7 mouse cellular contexts compared by ENCODE assay signal in the genomic region with DNA sequence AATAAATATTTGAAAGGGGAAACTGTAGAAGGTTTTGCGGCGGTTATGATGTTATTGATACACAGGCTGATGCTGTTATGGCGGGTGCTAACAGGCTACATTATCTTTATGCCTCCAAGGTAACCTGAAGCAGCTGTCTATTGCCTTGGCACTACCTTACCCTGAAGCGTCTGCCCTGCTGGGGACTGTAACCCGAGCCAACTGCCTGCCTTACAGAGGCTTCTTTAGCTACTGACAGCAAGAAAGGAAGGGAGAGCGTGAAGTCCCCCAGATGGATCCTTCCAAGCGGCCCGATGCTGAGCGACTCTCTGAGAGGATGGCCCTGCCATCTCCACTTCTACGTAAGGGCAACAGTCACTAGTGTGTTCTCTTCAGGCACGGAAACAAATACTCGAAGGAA. TPM values are rescaled to one million over a fixed set of nuclear protein-coding genes. Genes with fewer than 3 reads are reported as not detected.
DNase-seq lines count a peak whose midpoint lies in the region; ATAC-seq and TF ChIP-seq lines count a peak whose summit lies in the region.

Gene Fam107b, plus strand, starts transcription at position 303 of the 400 bp plus-strand sequence.

- no peak within 1 kb of the TSS for H3K4me2 ChIP-seq in liver, embryonic 16.5 days (ENCODE audit: low read depth, low read length)

- H3K27ac ChIP-seq in liver, embryonic 16.5 days (ENCODE audit: low read length), result no peak within 1 kb of the TSS

- no peaks in the 10 kb centered on the region for H3K9me3 ChIP-seq in liver, embryonic 16.5 days (replicated peaks; ENCODE audit: control insufficient read depth, low read length)

- no peak for ATAC-seq in liver, embryonic 16.5 days (ENCODE audit: low read depth)

- H3K4me3 ChIP-seq in liver, embryonic 16.5 days (ENCODE audit: low read depth, low read length), result no peak within 1 kb of the TSS

- no peak for DNase-seq in left cerebral cortex, postnatal 10 days (ENCODE audit: extremely low spot score in 1 of 2, low spot score in 2 of 2)
- DNase-seq in left cerebral cortex, adult 18-20 months (ENCODE audit: low spot score in 2 of 2), result no peak
- DNase-seq in brain, embryonic 14.5 days (ENCODE audit: low read depth), result peak; percentile 8
- DNase-seq in heart, postnatal 4 days, result no peak
- no peak for DNase-seq in natural killer cell, adult 2 months (ENCODE audit: low spot score in 2 of 2)
- DNase-seq in yolk sac, embryonic 10.5 days (ENCODE audit: low spot score), result no peak

- H3K27me3 ChIP-seq in liver, embryonic 16.5 days (ENCODE audit: control insufficient read depth, insufficient read depth, low read depth, low read length), result no peaks in the 10 kb centered on the region

- no peak for TF ChIP-seq POLR2A in brain, embryonic 14.5 days (IDR thresholded peaks at IDR 0.05; ENCODE audit: borderline replicate concordance, extremely low read depth, insufficient read depth, insufficient read length, poor library complexity, severe bottlenecking)

- no peak for TF ChIP-seq CTCF in brain, embryonic 14.5 days (IDR thresholded peaks at IDR 0.05; ENCODE audit: borderline replicate concordance, extremely low read depth, insufficient read depth, insufficient read length)

- WGBS in liver, embryonic 16.5 days (ENCODE audit: insufficient replicate concordance), result 70% methylated on average over 12 of the region's 12 CpGs

- H3K4me1 ChIP-seq in liver, embryonic 16.5 days (ENCODE audit: control insufficient read depth, low read depth, low read length), result no peaks in the 10 kb centered on the region

- intact Hi-C loops in left cerebral cortex, postnatal 10 days (cut with DNase I), result no loop called here

- H3K36me3 ChIP-seq in liver, embryonic 16.5 days (ENCODE audit: control insufficient read depth, insufficient read depth), result no peaks in the 10 kb centered on the region

- no peak within 1 kb of the TSS for H3K9ac ChIP-seq in liver, embryonic 16.5 days (ENCODE audit: low read depth, low read length)

RNA-seq across cellular contexts. Expression of gene Fam107b, which starts in this region (rescaled TPM):
- total RNA-seq in left cerebral cortex, postnatal 10 days (2021), result 10 to 100 TPM; 11.0 to 13.3 TPM
- 1 to 10 TPM; 7.7 to 9.3 TPM for total RNA-seq in left cerebral cortex, adult 18-20 months (2021)
- polyA plus RNA-seq in brain, embryonic 14.5 days (2012; rRNA removed), result 33.9 and 37.2 TPM in 2 replicates
- total RNA-seq in heart, postnatal 4 days (2021), result 10 to 100 TPM; 24.3 to 32.0 TPM
- polyA plus RNA-seq in liver, embryonic 16.5 days (2015; fragmentation: Nextera tagmentation; extraction: Ambion mirVana), result 25.0 and 25.6 TPM in 2 replicates
